Mouse (Mus musculus): ENCODE data around the gene Casp4.

Casp4 gene

GRCm38 (mm10) chr9:5308561-5308960 is at the start of gene Casp4:
TSS of gene Casp4 (plus strand) at chr9:5308828.
- no peak for DNase-seq (ENCODE audit: low read depth, low spot score)

DNA sequence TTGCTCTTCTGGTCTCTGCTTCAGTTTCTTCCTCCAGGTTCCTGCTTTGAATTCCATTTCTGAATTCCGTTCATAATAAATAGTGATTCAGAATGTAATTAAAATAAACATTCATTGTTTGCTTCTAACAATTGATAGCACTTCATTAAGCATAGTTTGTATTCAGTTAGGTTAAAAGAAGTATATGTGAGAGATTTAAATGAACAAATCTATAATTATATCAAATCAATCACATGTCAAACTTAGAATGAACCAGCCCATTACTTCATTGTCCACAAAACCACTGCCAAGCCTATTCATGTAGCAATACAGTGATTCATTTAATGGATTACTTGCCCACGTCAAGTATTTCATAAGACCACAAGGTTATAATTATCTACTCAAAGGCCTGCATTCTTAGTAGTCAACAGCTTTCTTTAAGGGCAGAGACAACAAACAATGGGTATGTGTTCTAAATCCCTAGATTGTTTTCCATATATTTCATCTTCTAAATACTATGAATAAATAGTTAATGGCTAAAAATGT is 44.6 kb upstream of the Casp4 start:
- no peak for DNase-seq (ENCODE audit: low read depth, low spot score)

DNA sequence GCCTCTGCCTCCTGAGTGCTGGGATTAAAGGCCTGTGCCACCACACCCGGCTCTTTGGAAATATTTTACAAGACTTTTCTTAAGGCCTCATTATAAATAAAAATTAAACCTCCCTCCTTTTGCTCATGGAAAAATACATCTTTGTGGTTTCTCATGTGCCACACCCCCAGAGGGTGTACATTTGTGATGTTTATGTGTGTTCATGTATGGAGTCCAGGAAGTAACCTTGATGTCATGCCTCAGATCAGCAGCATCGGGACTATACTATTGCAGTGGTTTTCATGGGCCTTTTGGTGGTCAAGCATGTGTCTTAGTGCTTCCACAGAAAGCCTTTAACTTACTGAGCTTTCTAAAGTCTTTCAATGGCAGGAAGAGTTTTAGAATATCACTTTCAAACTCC is 38.4 kb upstream of the Casp4 start:
- DNase-seq (ENCODE audit: low read depth, low spot score) = no peak

GRCm38 (mm10) chr9:5270884-5271283 is 37.7 kb upstream of the Casp4 start:
- DNase-seq (ENCODE audit: low read depth, low spot score) = no peak

GRCm38 (mm10) chr9:5271334-5271845 is 37.2 kb upstream of the Casp4 start:
- DNase-seq (ENCODE audit: low read depth, low spot score) = no peak

- DNase-seq (ENCODE audit: low read depth, low spot score) = no peak
Observed at GRCm38 (mm10) chr9:5286071-5286470, 22.6 kb upstream of the Casp4 start.

GRCm38 (mm10) chr9:5286597-5286996 is 22.0 kb upstream of the Casp4 start:
- DNase-seq (ENCODE audit: low read depth, low spot score) = no peak

DNA sequence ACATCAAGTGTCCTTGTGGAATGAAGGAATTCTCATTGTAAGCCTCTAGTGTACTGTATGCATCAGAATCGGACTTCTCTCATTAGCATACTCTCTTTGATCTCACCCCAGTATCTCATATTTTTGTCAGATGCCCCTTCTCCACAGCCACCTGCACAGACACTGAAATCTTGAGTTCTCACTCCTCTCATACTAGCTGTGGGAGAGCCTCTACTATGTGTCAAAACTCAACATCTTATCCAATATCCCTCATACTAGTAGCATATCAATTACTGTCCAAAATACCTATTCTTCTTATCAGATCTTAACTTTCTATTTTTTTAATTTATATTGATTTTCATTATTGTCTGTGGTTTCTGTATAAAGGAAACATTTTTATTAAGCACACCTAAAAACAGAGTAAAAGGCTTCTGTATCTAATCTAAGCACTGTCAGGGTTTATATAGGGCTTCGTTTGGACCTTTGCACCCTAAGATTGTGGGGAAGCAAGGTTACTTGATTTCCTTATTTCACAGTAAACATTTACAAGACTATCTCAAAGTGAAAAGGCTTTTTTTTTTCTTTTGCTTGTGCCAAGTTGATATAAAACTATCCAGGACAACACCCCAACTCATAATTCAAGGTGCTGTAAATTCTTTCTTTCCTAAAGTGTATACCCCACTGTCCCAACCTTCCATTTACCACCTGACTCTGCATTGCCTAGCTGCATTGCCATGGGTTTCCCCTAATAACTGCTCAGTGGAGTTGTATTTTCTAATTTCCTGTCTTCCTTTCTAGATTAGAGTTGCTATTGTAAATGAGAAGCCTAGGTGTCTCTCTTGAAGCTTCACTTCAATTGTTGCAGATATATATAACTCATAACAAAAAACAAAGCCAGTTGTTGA is 12.0 kb upstream of the Casp4 start:
- no peak for DNase-seq (ENCODE audit: low read depth, low spot score)

GRCm38 (mm10) chr9:5298329-5299131 is 10.1 kb upstream of the Casp4 start, which contains the start of gene Casp1:
TSS of gene Casp1 (plus strand) at chr9:5298517.
- DNase-seq (ENCODE audit: low read depth, low spot score) = no peak

- no peak for DNase-seq (ENCODE audit: low read depth, low spot score)
Observed at GRCm38 (mm10) chr9:5299132-5299381, 9.6 kb upstream of the Casp4 start.

GRCm38 (mm10) chr9:5310112-5310511 is 1.5 kb downstream of the Casp4 start:
- DNase-seq (ENCODE audit: low read depth, low spot score) = no peak

GRCm38 (mm10) chr9:5311435-5311834 is 2.8 kb downstream of the Casp4 start:
- DNase-seq (ENCODE audit: low read depth, low spot score) = no peak

GRCm38 (mm10) chr9:5328204-5328603 is 19.6 kb downstream of the Casp4 start:
- DNase-seq (ENCODE audit: low read depth, low spot score) = no peak

DNA sequence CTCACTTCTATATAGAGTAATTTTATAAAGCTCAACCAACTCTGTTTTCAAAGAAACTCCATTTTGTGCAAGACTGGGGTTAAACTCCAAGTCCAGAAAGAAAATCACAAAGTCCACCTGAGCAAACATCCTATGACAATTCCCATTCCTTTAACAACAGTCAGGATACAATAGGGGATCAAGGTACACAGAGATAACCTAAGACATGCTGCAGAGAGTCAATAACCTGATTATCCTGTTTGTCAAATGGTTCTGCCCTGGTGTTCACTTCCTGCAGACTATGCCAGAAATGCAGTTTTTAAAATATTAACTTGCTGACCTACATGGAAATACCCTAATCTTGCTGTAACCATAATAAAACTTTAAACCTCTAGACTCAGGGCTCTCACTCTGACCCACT is 23.8 kb downstream of the Casp4 start:
- no peak for DNase-seq (ENCODE audit: low read depth, low spot score)

- no peak for DNase-seq (ENCODE audit: low read depth, low spot score)
Observed at GRCm38 (mm10) chr9:5333422-5333821, 24.8 kb downstream of the Casp4 start.

GRCm38 (mm10) chr9:5343092-5343491 is 34.5 kb downstream of the Casp4 start:
- no peak for DNase-seq (ENCODE audit: low read depth, low spot score)

DNA sequence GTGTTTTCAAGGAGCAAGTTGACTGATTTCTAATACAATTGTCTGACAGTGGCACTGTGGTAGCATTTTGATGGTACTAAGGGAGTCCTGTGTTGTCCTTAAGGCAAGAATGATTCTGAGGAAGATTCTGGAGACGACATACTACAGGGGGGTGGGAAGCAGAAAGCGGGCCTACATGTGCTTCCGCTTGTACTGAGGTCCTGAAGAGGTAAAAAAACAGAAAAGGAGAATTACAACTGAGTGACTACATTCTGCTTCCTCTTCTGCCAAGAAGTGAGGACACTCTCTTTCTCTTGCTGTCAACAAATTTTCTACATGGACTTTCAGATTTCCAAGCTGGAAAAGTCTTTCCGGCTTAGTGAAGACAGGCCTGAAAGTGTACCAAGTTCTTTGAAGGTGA is 35.5 kb downstream of the Casp4 start:
- DNase-seq (ENCODE audit: low read depth, low spot score) = no peak

- DNase-seq (ENCODE audit: low read depth, low spot score) = no peak
Observed at GRCm38 (mm10) chr9:5345291-5345898, 36.8 kb downstream of the Casp4 start, which contains the start of gene Casp12. TSS of gene Casp12 (plus strand) at chr9:5345430.

DNA sequence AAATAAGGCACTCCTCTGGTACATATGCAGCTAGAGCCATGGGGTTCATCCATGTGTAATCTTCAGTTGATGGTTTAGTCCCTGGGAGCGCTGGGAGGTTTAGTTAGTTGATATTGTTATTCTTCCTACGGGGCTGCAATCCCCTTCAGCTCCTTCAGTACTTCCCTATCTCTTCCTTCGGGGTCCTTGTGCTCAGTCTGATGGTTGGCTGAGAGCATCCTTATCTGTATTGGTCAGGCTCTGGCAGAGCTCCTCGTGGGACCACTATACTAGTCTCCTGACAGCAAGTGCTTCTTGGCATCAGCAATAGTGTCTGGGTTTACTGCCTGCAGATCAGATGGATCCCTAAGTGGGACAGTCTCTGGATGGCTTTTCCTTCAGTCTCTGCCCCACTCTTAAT is 38.8 kb downstream of the Casp4 start:
- DNase-seq (ENCODE audit: low read depth, low spot score) = no peak

GRCm38 (mm10) chr9:5353673-5354072 is 45.0 kb downstream of the Casp4 start:
- DNase-seq (ENCODE audit: low read depth, low spot score) = no peak

- no peak for DNase-seq (ENCODE audit: low read depth, low spot score)
Observed at GRCm38 (mm10) chr9:5356801-5357200, 48.2 kb downstream of the Casp4 start.

All from ES-CJ7 (cell line).